Mouse (Mus musculus) MEL (cell line): ENCODE data around the gene Immp2l.

Experiments used
- CTCF ChIP-seq, 3 experiments: IDR thresholded peaks in 2 of 3; conservative IDR thresholded peaks in 1 of 3; 2 replicates each; pipeline ENCODE4 v1.5.1; 2011 to 2012; ENCODE audit warnings: low read length in 3 of 3, low read depth in 2 of 3, mild to moderate bottlenecking in 2 of 3, improper control_type of control experiment in 1 of 3, inconsistent platforms in 1 of 3, mixed read lengths in 1 of 3, moderate library complexity in 1 of 3; ENCODE audit not compliant: control insufficient read depth in 1 of 3, insufficient read depth in 1 of 3, poor library complexity in 1 of 3, severe bottlenecking in 1 of 3
- E2F4 ChIP-seq: IDR thresholded peaks from 2 replicates; pipeline ENCODE4 v1.6.1; 2011; ENCODE audit warnings: low read depth, low read length, improper control_type of control experiment, borderline replicate concordance
- EP300 ChIP-seq, 2 experiments: IDR thresholded peaks; 2 replicates each; pipeline ENCODE4 v1.6.1; 2011; ENCODE audit warnings: improper control_type of control experiment in 2 of 2, low read length in 2 of 2, low read depth in 1 of 2, mild to moderate bottlenecking in 1 of 2
- GATA1 ChIP-seq: IDR thresholded peaks from 2 replicates; pipeline ENCODE4 v1.6.1; 2011; ENCODE audit warnings: low read depth, low read length, improper control_type of control experiment
- MYC ChIP-seq: IDR thresholded peaks from 2 replicates; pipeline ENCODE4 v1.6.1; 2011; ENCODE audit warnings: low read depth, mild to moderate bottlenecking, low read length, improper control_type of control experiment, moderate library complexity
- POLR2A ChIP-seq, 2 experiments: IDR thresholded peaks; 2 replicates each; pipeline ENCODE4 v1.6.1; 2011 to 2012; ENCODE audit warnings: low read length in 2 of 2, mild to moderate bottlenecking in 2 of 2, control low read depth in 1 of 2, improper control_type of control experiment in 1 of 2, low read depth in 1 of 2, moderate library complexity in 1 of 2; ENCODE audit not compliant: control insufficient read depth in 1 of 2, insufficient read depth in 1 of 2, poor library complexity in 1 of 2
- USF1 ChIP-seq: IDR thresholded peaks from 2 replicates; pipeline ENCODE4 v1.6.1; 2014; ENCODE audit warnings: low read depth, mild to moderate bottlenecking, inconsistent platforms, low read length, improper control_type of control experiment, moderate library complexity
- ZC3H11A ChIP-seq: IDR thresholded peaks from 2 replicates; pipeline ENCODE4 v1.6.1; 2012; ENCODE audit warnings: low read depth, mild to moderate bottlenecking, inconsistent platforms, low read length, improper control_type of control experiment

GRCm38 (mm10) chr12:41468374-41468991, 444.6 kb downstream of the Immp2l start:
- TF ChIP-seq E2F4, result no peak
- no peak for TF ChIP-seq GATA1
- no peak for TF ChIP-seq EP300 (IDR thresholded peaks at IDR 0.05; ENCODE audit: low read depth in 1 of 2, low read length in 2 of 2)
- no peak for TF ChIP-seq CTCF (IDR thresholded peaks at IDR 0.05 in 2 of 3, conservative IDR thresholded peaks at IDR 0.05 in 1 of 3; ENCODE audit: control insufficient read depth in 1 of 3, insufficient read depth in 1 of 3, low read depth in 2 of 3, low read length in 3 of 3, poor library complexity in 1 of 3, severe bottlenecking in 1 of 3)
- TF ChIP-seq USF1, result no peak
- no peak for TF ChIP-seq ZC3H11A
- no peak for TF ChIP-seq POLR2A (IDR thresholded peaks at IDR 0.05; ENCODE audit: control insufficient read depth in 1 of 2, insufficient read depth in 1 of 2, low read depth in 1 of 2, low read length in 2 of 2, poor library complexity in 1 of 2)
- no peak for TF ChIP-seq MYC
